Mouse (Mus musculus): ENCODE measurements around the gene Dvl3.

- no peak for TF ChIP-seq POLR2A (IDR thresholded peaks at IDR 0.05; ENCODE audit: extremely low read depth, insufficient read depth, low read length)
- no peak for TF ChIP-seq CTCF (IDR thresholded peaks at IDR 0.05; ENCODE audit: low read depth, low read length)
Observed at GRCm38 (mm10) chr16:20493452-20493851, 23.3 kb upstream of the Dvl3 start.

All from liver, adult 2 months (tissue).